ENCODE assay signal across 18 mouse cellular contexts in the genomic region with DNA sequence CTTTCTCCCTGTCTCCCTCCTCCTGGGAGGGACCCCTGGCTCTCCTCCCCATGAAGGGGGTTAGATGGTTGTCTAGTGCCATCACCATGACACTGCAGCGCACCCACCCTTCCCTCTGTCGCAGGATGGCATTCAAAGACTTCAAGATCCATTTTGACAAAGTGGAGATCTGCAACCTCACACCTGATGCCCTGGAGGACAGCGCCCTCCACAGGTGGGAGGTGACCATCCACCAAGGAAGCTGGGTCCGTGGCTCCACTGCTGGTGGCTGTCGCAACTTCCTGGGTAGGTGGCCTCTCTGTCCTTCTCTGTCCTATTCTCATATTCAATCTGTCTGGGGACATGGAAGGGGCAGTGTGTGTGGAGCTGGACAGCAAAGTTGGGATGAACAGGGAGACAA. TPM values are rescaled to one million over a fixed set of nuclear protein-coding genes. Genes with fewer than 3 reads are reported as not detected.
DNase-seq lines count a peak whose midpoint lies in the region; ATAC-seq and TF ChIP-seq lines count a peak whose summit lies in the region.
"Had no signal": no experiment of that assay in that cellular context is flagged by ENCODE, and none has a peak within 500 bp of the region (broad histone marks: within the 10 kb centered on the region; RNA-seq: fewer than 3 reads in every experiment).

No protein-coding gene starts in this region.

- no peak overlapping the region for H3K4me2 ChIP-seq in hindbrain, postnatal 0 days (ENCODE audit: low read depth, low read length)
- no peak overlapping the region for H3K4me2 ChIP-seq in hindbrain, embryonic 14.5 days (replicated peaks)
- H3K4me2 ChIP-seq in lung, postnatal 0 days (replicated peaks; ENCODE audit: low read depth, low read length): no peak overlapping the region
- H3K4me2 ChIP-seq: heart, embryonic 13.5 days; hindbrain, embryonic 13.5 days; liver, embryonic 15.5 days; neural tube, embryonic 12.5 days had no signal

- 75% methylated on average over 5 of the region's 5 CpGs for WGBS in hindbrain, postnatal 0 days
- 78% methylated on average over 5 of the region's 5 CpGs for WGBS in hindbrain, embryonic 14.5 days
- WGBS in lung, postnatal 0 days: 63% methylated on average over 5 of the region's 5 CpGs

- ATAC-seq in hindbrain, postnatal 0 days: no peak
- no peak for ATAC-seq in hindbrain, embryonic 14.5 days (ENCODE audit: low FRiP score)
- no peak for ATAC-seq in lung, postnatal 0 days
- ATAC-seq: forebrain, postnatal 0 days; midbrain, embryonic 16.5 days had no signal

- H3K36me3 ChIP-seq in hindbrain, postnatal 0 days (ENCODE audit: insufficient read depth, low read length): no peaks in the 10 kb centered on the region
- no peaks in the 10 kb centered on the region for H3K36me3 ChIP-seq in hindbrain, embryonic 14.5 days (replicated peaks; ENCODE audit: control insufficient read depth, insufficient read depth)
- no peaks in the 10 kb centered on the region for H3K36me3 ChIP-seq in lung, postnatal 0 days (ENCODE audit: insufficient read depth, low read length)
- H3K36me3 ChIP-seq: heart, embryonic 13.5 days; hindbrain, embryonic 13.5 days; liver, embryonic 15.5 days; neural tube, embryonic 12.5 days had no signal

- H3K4me1 ChIP-seq in hindbrain, postnatal 0 days (ENCODE audit: insufficient read depth, low read length): no peaks in the 10 kb centered on the region
- H3K4me1 ChIP-seq in hindbrain, embryonic 14.5 days (replicated peaks; ENCODE audit: control insufficient read depth, insufficient read depth, low read length): no peaks in the 10 kb centered on the region
- H3K4me1 ChIP-seq in lung, postnatal 0 days (ENCODE audit: insufficient read depth, low read depth, low read length): no peaks in the 10 kb centered on the region
- no peaks in the 10 kb centered on the region for H3K4me1 ChIP-seq in cortical plate, adult 2 months (ENCODE audit: control insufficient read depth, insufficient read depth, low read length)
- H3K4me1 ChIP-seq: heart, embryonic 13.5 days; hindbrain, embryonic 13.5 days; liver, embryonic 15.5 days; neural tube, embryonic 12.5 days had no signal

- no peak overlapping the region for H3K27ac ChIP-seq in hindbrain, postnatal 0 days
- H3K27ac ChIP-seq in hindbrain, embryonic 14.5 days: no peak overlapping the region
- no peak overlapping the region for H3K27ac ChIP-seq in lung, postnatal 0 days (ENCODE audit: low read length)
- no peak overlapping the region for H3K27ac ChIP-seq in cortical plate, adult 2 months (ENCODE audit: insufficient read depth, low read length)
- H3K27ac ChIP-seq: heart, embryonic 13.5 days; hindbrain, embryonic 13.5 days; liver, embryonic 15.5 days; neural tube, embryonic 12.5 days had no signal

- no peak for TF ChIP-seq EP300 in lung, postnatal 0 days (IDR thresholded peaks at IDR 0.05)

- H3K9me3 ChIP-seq in hindbrain, postnatal 0 days (ENCODE audit: low read length): no peaks in the 10 kb centered on the region
- H3K9me3 ChIP-seq in hindbrain, embryonic 14.5 days (ENCODE audit: control insufficient read depth, low read length): no peaks in the 10 kb centered on the region
- H3K9me3 ChIP-seq in lung, postnatal 0 days (ENCODE audit: low read length): no peaks in the 10 kb centered on the region
- H3K9me3 ChIP-seq: heart, embryonic 13.5 days; hindbrain, embryonic 13.5 days; liver, embryonic 15.5 days; neural tube, embryonic 12.5 days had no signal

- no peaks in the 10 kb centered on the region for H3K27me3 ChIP-seq in hindbrain, postnatal 0 days (ENCODE audit: insufficient read depth, low read length)
- no peaks in the 10 kb centered on the region for H3K27me3 ChIP-seq in hindbrain, embryonic 14.5 days (ENCODE audit: control insufficient read depth, insufficient read depth, low read length)
- no peaks in the 10 kb centered on the region for H3K27me3 ChIP-seq in lung, postnatal 0 days (replicated peaks; ENCODE audit: insufficient read depth, low read length)
- H3K27me3 ChIP-seq: liver, embryonic 15.5 days; neural tube, embryonic 12.5 days had no signal

- no peak for DNase-seq in hindbrain, postnatal 0 days (ENCODE audit: low spot score)
- no peak for DNase-seq in hindbrain, embryonic 14.5 days (ENCODE audit: low spot score)
- DNase-seq in lung, postnatal 0 days (ENCODE audit: low spot score): no peak
- no peak for DNase-seq in lung, adult 18-20 months
- peak; percentile 61 for DNase-seq in thymus, postnatal 4 days
- no peak for DNase-seq in cerebellum, adult 11 months
- DNase-seq: cerebellum, adult 8-10 months; embryo, embryonic 11 days; forebrain, postnatal 0 days; gastrocnemius, postnatal 25 days; kidney, adult 9 months; layer of hippocampus, adult 9-11 months had no signal

- peak; percentile 27 for TF ChIP-seq CTCF in hindbrain, postnatal 0 days (IDR thresholded peaks at IDR 0.05; ENCODE audit: low read depth)
- peak; percentile 56 for TF ChIP-seq CTCF in lung, postnatal 0 days (IDR thresholded peaks at IDR 0.05)
- TF ChIP-seq CTCF in cortical plate, adult 2 months (IDR thresholded peaks at IDR 0.05; ENCODE audit: extremely low read depth, insufficient read depth, low read length): peak; percentile 22; the same call in 1 of the 2 replicates

- TF ChIP-seq POLR2A in cortical plate, adult 2 months (IDR thresholded peaks at IDR 0.05; ENCODE audit: extremely low read depth, insufficient read depth, low read length): no peak

- no peak overlapping the region for H3K9ac ChIP-seq in hindbrain, postnatal 0 days (replicated peaks; ENCODE audit: low read length)
- no peak overlapping the region for H3K9ac ChIP-seq in hindbrain, embryonic 14.5 days
- H3K9ac ChIP-seq in lung, postnatal 0 days (replicated peaks; ENCODE audit: low read depth): no peak overlapping the region
- H3K9ac ChIP-seq: forebrain, postnatal 0 days; heart, embryonic 13.5 days; hindbrain, embryonic 13.5 days; liver, embryonic 15.5 days; neural tube, embryonic 12.5 days had no signal

- H3K4me3 ChIP-seq in hindbrain, postnatal 0 days (ENCODE audit: low read length): no peak overlapping the region
- H3K4me3 ChIP-seq in hindbrain, embryonic 14.5 days (replicated peaks; ENCODE audit: low read length): no peak overlapping the region
- H3K4me3 ChIP-seq in lung, postnatal 0 days (ENCODE audit: low read depth, low read length): no peak overlapping the region
- no peak overlapping the region for H3K4me3 ChIP-seq in cortical plate, adult 2 months (ENCODE audit: insufficient read depth, low read length)
- H3K4me3 ChIP-seq: heart, embryonic 13.5 days; hindbrain, embryonic 13.5 days; liver, embryonic 15.5 days; neural tube, embryonic 12.5 days had no signal

RNA-seq across cellular contexts. Expression of gene Capn9, which starts 28.2 kb away (rescaled TPM):
- not detected in 2 replicates for total RNA-seq in hindbrain, postnatal 0 days (2014; rRNA removed)
- polyA plus RNA-seq in hindbrain, postnatal 0 days (2015; fragmentation: Nextera tagmentation; extraction: Ambion mirVana): 0.29 and 0.39 TPM in 2 replicates
- polyA plus RNA-seq in hindbrain, embryonic 14.5 days (2014; fragmentation: Nextera tagmentation; extraction: Ambion mirVana): 0.11 and 0.53 TPM in 2 replicates
- polyA plus RNA-seq in lung, postnatal 0 days (2015; fragmentation: Nextera tagmentation; extraction: Ambion mirVana): 0.11 and 0.16 TPM in 2 replicates
- polyA plus RNA-seq in cortical plate, adult 2 months (2012; rRNA removed): 0.04 and 0.09 TPM in 2 replicates
- total RNA-seq: forebrain, postnatal 0 days; gastrocnemius, postnatal 25 days had no signal
- polyA plus RNA-seq: neural tube, embryonic 12.5 days had no signal

RNA-seq across cellular contexts. Expression of gene Agt, which starts 34.6 kb away (rescaled TPM):
- total RNA-seq in hindbrain, postnatal 0 days (2014; rRNA removed): 101 and 162 TPM in 2 replicates
- polyA plus RNA-seq in hindbrain, postnatal 0 days (2015; fragmentation: Nextera tagmentation; extraction: Ambion mirVana): 95.3 and 112 TPM in 2 replicates
- polyA plus RNA-seq in hindbrain, embryonic 14.5 days (2014; fragmentation: Nextera tagmentation; extraction: Ambion mirVana): 0.76 and 1.1 TPM in 2 replicates
- polyA plus RNA-seq in lung, postnatal 0 days (2015; fragmentation: Nextera tagmentation; extraction: Ambion mirVana): 101 and 133 TPM in 2 replicates
- 16.6 and 17.2 TPM in 2 replicates for polyA plus RNA-seq in cortical plate, adult 2 months (2012; rRNA removed)

RNA-seq across cellular contexts. Expression of gene 2310022B05Rik, which starts 59.1 kb away (rescaled TPM):
- 100 and 106 TPM in 2 replicates for total RNA-seq in hindbrain, postnatal 0 days (2014; rRNA removed)
- 27.0 and 30.2 TPM in 2 replicates for polyA plus RNA-seq in hindbrain, postnatal 0 days (2015; fragmentation: Nextera tagmentation; extraction: Ambion mirVana)
- 26.6 and 27.3 TPM in 2 replicates for polyA plus RNA-seq in hindbrain, embryonic 14.5 days (2014; fragmentation: Nextera tagmentation; extraction: Ambion mirVana)
- polyA plus RNA-seq in lung, postnatal 0 days (2015; fragmentation: Nextera tagmentation; extraction: Ambion mirVana): 25.2 and 26.0 TPM in 2 replicates
- polyA plus RNA-seq in cortical plate, adult 2 months (2012; rRNA removed): 61.1 and 64.2 TPM in 2 replicates
